Mouse (Mus musculus) MEL (cell line): ENCODE data around the gene Vmn1r40. TPM values are rescaled to one million over a fixed set of nuclear protein-coding genes. Genes with fewer than 3 reads are reported as not detected.
A peak's percentile ranks its signal among the peaks of the same experiment; 100 is the strongest.

ENCODE experiments used
- DNase-seq: peaks from one replicate; pipeline ENCODE4 v3.0.0; 2011; ENCODE audit warnings: low read depth, low spot score
- H3K27ac ChIP-seq: 2 replicates; pipeline ENCODE4 v1.5.1; 2012; ENCODE audit warnings: low read depth, mild to moderate bottlenecking, control low read depth, low read length, moderate library complexity; ENCODE audit not compliant: control insufficient read depth
- H3K27me3 ChIP-seq, 2 experiments: fragments of 150-350 bp in 1 of 2; sonication (generic) in 1 of 2; 2 replicates each; pipeline ENCODE4 v1.6.1; 2012; ENCODE audit warnings: low read length in 2 of 2, mild to moderate bottlenecking in 2 of 2, improper control_type of control experiment in 1 of 2, moderate library complexity in 1 of 2; ENCODE audit not compliant: insufficient read depth in 2 of 2, control insufficient read depth in 1 of 2
- H3K36me3 ChIP-seq, 2 experiments: 2 replicates each; pipeline ENCODE4 v1.6.1; 2012 to 2014; ENCODE audit warnings: low read length in 2 of 2, improper control_type of control experiment in 1 of 2, inconsistent platforms in 1 of 2, mild to moderate bottlenecking in 1 of 2; ENCODE audit not compliant: insufficient read depth in 2 of 2, control insufficient read depth in 1 of 2
- H3K4me1 ChIP-seq, 2 experiments: fragments of 150-350 bp in 1 of 2; sonication (generic) in 1 of 2; 2 replicates each; pipeline ENCODE4 v1.6.1; 2012; ENCODE audit warnings: low read length in 2 of 2, improper control_type of control experiment in 1 of 2, mild to moderate bottlenecking in 1 of 2; ENCODE audit not compliant: insufficient read depth in 2 of 2, control insufficient read depth in 1 of 2
- H3K4me3 ChIP-seq, 2 experiments: fragments of 150-350 bp in 1 of 2; sonication (generic) in 1 of 2; 2 replicates each; pipeline ENCODE4 v1.5.1; 2012; ENCODE audit warnings: low read depth in 2 of 2, low read length in 2 of 2, mild to moderate bottlenecking in 2 of 2, moderate library complexity in 2 of 2, control low read depth in 1 of 2, improper control_type of control experiment in 1 of 2; ENCODE audit not compliant: control insufficient read depth in 1 of 2, insufficient read depth in 1 of 2
- H3K79me2 ChIP-seq: 2 replicates; pipeline ENCODE4 v1.6.1; 2012; ENCODE audit warnings: mild to moderate bottlenecking, low read length, moderate library complexity; ENCODE audit not compliant: control insufficient read depth, poor library complexity, insufficient read depth
- H3K9ac ChIP-seq: 2 replicates; pipeline ENCODE4 v1.6.1; 2012; ENCODE audit warnings: low read depth, mild to moderate bottlenecking, control low read depth, low read length, moderate library complexity; ENCODE audit not compliant: control insufficient read depth, poor library complexity, severe bottlenecking
- H3K9me3 ChIP-seq: fragments of 150-350 bp; sonication (generic); replicated peaks from 2 replicates; pipeline ENCODE4 v1.6.1; 2012; ENCODE audit warnings: mild to moderate bottlenecking, low read length, improper control_type of control experiment, moderate library complexity; ENCODE audit not compliant: insufficient read depth
- CHD2 ChIP-seq: IDR thresholded peaks from 2 replicates; pipeline ENCODE4 v1.6.1; 2011; ENCODE audit warnings: low read length, improper control_type of control experiment
- CTCF ChIP-seq, 3 experiments: IDR thresholded peaks in 2 of 3; conservative IDR thresholded peaks in 1 of 3; 2 replicates each; pipeline ENCODE4 v1.5.1; 2011 to 2012; ENCODE audit warnings: low read length in 3 of 3, low read depth in 2 of 3, mild to moderate bottlenecking in 2 of 3, improper control_type of control experiment in 1 of 3, inconsistent platforms in 1 of 3, mixed read lengths in 1 of 3, moderate library complexity in 1 of 3; ENCODE audit not compliant: control insufficient read depth in 1 of 3, insufficient read depth in 1 of 3, poor library complexity in 1 of 3, severe bottlenecking in 1 of 3
- ELF1 ChIP-seq: IDR thresholded peaks from 2 replicates; pipeline ENCODE4 v1.6.1; 2014; ENCODE audit warnings: low read depth, mild to moderate bottlenecking, inconsistent platforms, low read length, improper control_type of control experiment, moderate library complexity
- EP300 ChIP-seq, 2 experiments: IDR thresholded peaks; 2 replicates each; pipeline ENCODE4 v1.6.1; 2011; ENCODE audit warnings: improper control_type of control experiment in 2 of 2, low read length in 2 of 2, low read depth in 1 of 2, mild to moderate bottlenecking in 1 of 2
- ETS1 ChIP-seq: IDR thresholded peaks from 2 replicates; pipeline ENCODE4 v1.6.1; 2012; ENCODE audit warnings: low read depth, mild to moderate bottlenecking, inconsistent platforms, low read length, improper control_type of control experiment, moderate library complexity
- GABPA ChIP-seq: IDR thresholded peaks from 2 replicates; pipeline ENCODE4 v1.6.1; 2012; ENCODE audit warnings: low read depth, mild to moderate bottlenecking, inconsistent platforms, low read length, improper control_type of control experiment, moderate library complexity
- GATA1 ChIP-seq: IDR thresholded peaks from 2 replicates; pipeline ENCODE4 v1.6.1; 2011; ENCODE audit warnings: low read depth, low read length, improper control_type of control experiment
- KAT2A ChIP-seq: conservative IDR thresholded peaks from 2 replicates; pipeline ENCODE4 v1.6.1; 2012; ENCODE audit warnings: low read depth, low read length, improper control_type of control experiment, inconsistent platforms
- MAX ChIP-seq: IDR thresholded peaks from 2 replicates; pipeline ENCODE4 v1.6.1; 2011; ENCODE audit warnings: low read length, improper control_type of control experiment
- MAZ ChIP-seq: IDR thresholded peaks from 2 replicates; pipeline ENCODE4 v1.6.1; 2012; ENCODE audit warnings: low read depth, mild to moderate bottlenecking, inconsistent platforms, low read length, improper control_type of control experiment
- MEF2A ChIP-seq: IDR thresholded peaks from 2 replicates; pipeline ENCODE4 v1.6.1; 2014; ENCODE audit warnings: low read depth, mild to moderate bottlenecking, inconsistent platforms, low read length, improper control_type of control experiment; ENCODE audit not compliant: poor library complexity, insufficient replicate concordance, severe bottlenecking; ENCODE audit errors: extremely low read depth
- NELFE ChIP-seq: IDR thresholded peaks from 2 replicates; pipeline ENCODE4 v1.6.1; 2011; ENCODE audit warnings: low read depth, low read length, improper control_type of control experiment
- NRF1 ChIP-seq: IDR thresholded peaks from 2 replicates; pipeline ENCODE4 v1.6.1; 2014; ENCODE audit warnings: low read depth, mild to moderate bottlenecking, inconsistent platforms, low read length, improper control_type of control experiment, moderate library complexity; ENCODE audit not compliant: poor library complexity, insufficient read depth, severe bottlenecking
- POLR2A ChIP-seq, 2 experiments: IDR thresholded peaks; 2 replicates each; pipeline ENCODE4 v1.6.1; 2011 to 2012; ENCODE audit warnings: low read length in 2 of 2, mild to moderate bottlenecking in 2 of 2, control low read depth in 1 of 2, improper control_type of control experiment in 1 of 2, low read depth in 1 of 2, moderate library complexity in 1 of 2; ENCODE audit not compliant: control insufficient read depth in 1 of 2, insufficient read depth in 1 of 2, poor library complexity in 1 of 2
- POLR2AphosphoS2 ChIP-seq: IDR thresholded peaks from 2 replicates; pipeline ENCODE4 v1.6.1; 2011; ENCODE audit warnings: low read length, improper control_type of control experiment
- RAD21 ChIP-seq: IDR thresholded peaks from 2 replicates; pipeline ENCODE4 v1.6.1; 2011; ENCODE audit warnings: mild to moderate bottlenecking, low read depth, low read length, improper control_type of control experiment
- RCOR1 ChIP-seq: IDR thresholded peaks from 2 replicates; pipeline ENCODE4 v1.6.1; 2012; ENCODE audit warnings: low read depth, mild to moderate bottlenecking, inconsistent platforms, low read length, improper control_type of control experiment
- SMC3 ChIP-seq: IDR thresholded peaks from 2 replicates; pipeline ENCODE4 v1.6.1; 2011; ENCODE audit warnings: low read depth, low read length, improper control_type of control experiment
- TAL1 ChIP-seq: IDR thresholded peaks from 2 replicates; pipeline ENCODE4 v1.6.1; 2012; ENCODE audit warnings: mild to moderate bottlenecking, inconsistent platforms, low read length, moderate library complexity, mixed read lengths
- TBP ChIP-seq: IDR thresholded peaks from 2 replicates; pipeline ENCODE4 v1.8.0; 2011; ENCODE audit warnings: low read depth, low read length, improper control_type of control experiment
- TCF12 ChIP-seq: IDR thresholded peaks from 2 replicates; pipeline ENCODE4 v1.6.1; 2014; ENCODE audit warnings: low read depth, mild to moderate bottlenecking, inconsistent platforms, low read length, improper control_type of control experiment, moderate library complexity
- UBTF ChIP-seq: IDR thresholded peaks from 2 replicates; pipeline ENCODE4 v1.6.1; 2012; ENCODE audit warnings: low read depth, mild to moderate bottlenecking, inconsistent platforms, low read length, improper control_type of control experiment, moderate library complexity, borderline replicate concordance; ENCODE audit not compliant: insufficient read depth
- USF1 ChIP-seq: IDR thresholded peaks from 2 replicates; pipeline ENCODE4 v1.6.1; 2014; ENCODE audit warnings: low read depth, mild to moderate bottlenecking, inconsistent platforms, low read length, improper control_type of control experiment, moderate library complexity
- USF2 ChIP-seq, 2 experiments: IDR thresholded peaks; 2 replicates each; pipeline ENCODE4 v1.6.1; 2011 to 2012; ENCODE audit warnings: improper control_type of control experiment in 2 of 2, low read length in 2 of 2, borderline replicate concordance in 1 of 2, inconsistent platforms in 1 of 2, low read depth in 1 of 2, mild to moderate bottlenecking in 1 of 2; ENCODE audit not compliant: insufficient read depth in 1 of 2
- ZC3H11A ChIP-seq: IDR thresholded peaks from 2 replicates; pipeline ENCODE4 v1.6.1; 2012; ENCODE audit warnings: low read depth, mild to moderate bottlenecking, inconsistent platforms, low read length, improper control_type of control experiment
- ZMIZ1 ChIP-seq: IDR thresholded peaks from 2 replicates; pipeline ENCODE4 v1.6.1; 2012; ENCODE audit warnings: low read depth, mild to moderate bottlenecking, inconsistent platforms, low read length, improper control_type of control experiment, moderate library complexity
- ZNF384 ChIP-seq: IDR thresholded peaks from 2 replicates; pipeline ENCODE4 v1.6.1; 2012; ENCODE audit warnings: low read depth, mild to moderate bottlenecking, inconsistent platforms, low read length, improper control_type of control experiment
- polyA plus RNA-seq, 2 experiments: library from polyadenylated mRNA; stranded (reverse) in 1 of 2; unstranded in 1 of 2; fragments of >175 nt in 1 of 2; fragments of >200 nt in 1 of 2; gene quantifications; 2 replicates each; pipeline versions ENCODE4 v1.2.1 to v1.2.4; 2012; ENCODE audit warnings: low replicate concordance in 2 of 2, low read depth in 1 of 2; ENCODE audit not compliant: insufficient read length in 2 of 2, insufficient read depth in 1 of 2, missing spikeins in 1 of 2
- total RNA-seq: library from RNA; depleted of rRNA; stranded (reverse); fragments of 300-350 nt; gene quantifications from 2 replicates; pipeline ENCODE4 v1.2.3, GENCODE M21; 2012

The Vmn1r40 gene
- total and polyA plus RNA-seq, 3 experiments, result not detected

GRCm38 (mm10) chr6:89680155-89680554, 27.2 kb upstream of the Vmn1r40 start:
- peak; percentile 79 for TF ChIP-seq SMC3
- TF ChIP-seq ZC3H11A, result peak; percentile 64
- TF ChIP-seq RAD21, result peak; percentile 88
- TF ChIP-seq MAX, result 0 out of 2 replicates have a peak, but pooled peaks have one; percentile 34
- no peak for TF ChIP-seq KAT2A
- TF ChIP-seq MAZ, result no peak
- TF ChIP-seq CTCF (IDR thresholded peaks at IDR 0.05 in 2 of 3, conservative IDR thresholded peaks at IDR 0.05 in 1 of 3; ENCODE audit: control insufficient read depth in 1 of 3, insufficient read depth in 1 of 3, low read depth in 2 of 3, low read length in 3 of 3, poor library complexity in 1 of 3, severe bottlenecking in 1 of 3), result peak; percentile 88 to 98 (median 93)
- TF ChIP-seq, all 39 proteins: peak for 5
- Histone ChIP-seq H3K9ac (no peak overlapping the region), H3K27me3 (peaks cover 0 to 4% of the 10 kb centered on the region in 2 experiments; a peak in 3 of 4 replicates), H3K36me3 (no peaks in the 10 kb centered on the region), H3K79me2 (no peaks in the 10 kb centered on the region), H3K9me3 (no peaks in the 10 kb centered on the region), H3K4me1 (no peaks in the 10 kb centered on the region), H3K27ac (no peak overlapping the region), H3K4me3 (no peak overlapping the region)
- DNase-seq, result peak; percentile 81

GRCm38 (mm10) chr6:89684231-89684630, 23.1 kb upstream of the Vmn1r40 start:
- no peaks in the 10 kb centered on the region for H3K36me3 ChIP-seq

More at GRCm38 (mm10) chr6:89684231-89684630, 23.1 kb upstream of the Vmn1r40 start:
- no peaks in the 10 kb centered on the region for H3K9me3 ChIP-seq
- H3K79me2 ChIP-seq, result no peaks in the 10 kb centered on the region
- peaks cover 0 to 4% of the 10 kb centered on the region in 2 experiments for H3K27me3 ChIP-seq
- no peak overlapping the region for H3K27ac ChIP-seq
- TF ChIP-seq POLR2A (IDR thresholded peaks at IDR 0.05; ENCODE audit: control insufficient read depth in 1 of 2, insufficient read depth in 1 of 2, low read depth in 1 of 2, low read length in 2 of 2, poor library complexity in 1 of 2) (no peak), CTCF (IDR thresholded peaks at IDR 0.05 in 2 of 3, conservative IDR thresholded peaks at IDR 0.05 in 1 of 3; ENCODE audit: control insufficient read depth in 1 of 3, insufficient read depth in 1 of 3, low read depth in 2 of 3, low read length in 3 of 3, poor library complexity in 1 of 3, severe bottlenecking in 1 of 3) (peak in 1 of 3 experiments; percentile 51; a peak in 2 of 6 replicates), RCOR1 (no peak), TAL1 (no peak), MAZ (no peak), ZNF384 (no peak), SMC3 (peak; percentile 41; the same call in 1 of the 2 replicates), ELF1 (no peak), USF2 (IDR thresholded peaks at IDR 0.05; ENCODE audit: borderline replicate concordance in 1 of 2, insufficient read depth in 1 of 2, low read depth in 1 of 2, low read length in 2 of 2) (no peak), USF1 (no peak), ETS1 (no peak), TCF12 (no peak), RAD21 (peak; percentile 50), UBTF (no peak), CHD2 (no peak), KAT2A (no peak), POLR2AphosphoS2 (no peak), MEF2A (no peak), GABPA (no peak), TBP (no peak), NRF1 (no peak), GATA1 (no peak), ZMIZ1 (no peak), EP300 (IDR thresholded peaks at IDR 0.05; ENCODE audit: low read depth in 1 of 2, low read length in 2 of 2) (no peak), NELFE (no peak)
- TF ChIP-seq, all 39 proteins: peak for 3
- Histone ChIP-seq H3K4me1 (no peaks in the 10 kb centered on the region), H3K9ac (no peak overlapping the region), H3K4me3 (no peak overlapping the region)
- DNase-seq, result peak; percentile 16
